Mouse (Mus musculus): ENCODE measurements at regions not wholly inside any gene's neighbourhood (a gene's known extent, or its start where the extent isn't known, plus 50 kb on each side); places are given as distances from the start of the nearest gene placed in this dataset.

DNA sequence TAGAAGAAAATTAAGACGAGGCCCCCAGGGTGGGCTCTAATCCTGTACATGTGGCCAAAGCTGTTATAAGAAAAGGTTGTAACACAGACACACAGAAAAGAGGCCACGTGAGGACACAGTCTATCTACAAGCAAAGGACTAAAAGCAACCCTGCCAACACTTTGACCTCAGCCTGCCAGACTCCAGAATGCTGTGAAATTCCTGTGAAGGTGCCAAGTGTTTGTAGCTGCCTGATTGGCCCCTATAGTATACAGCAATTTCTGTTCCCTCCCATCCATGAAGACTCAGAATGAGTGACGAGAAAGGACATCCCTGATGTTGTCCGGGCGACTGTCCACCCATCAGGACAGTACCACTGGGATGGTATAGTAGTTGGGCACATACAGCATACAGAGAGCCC is 209.8 kb upstream of the Arid1b start:
- H3K4me3 ChIP-seq (ENCODE audit: insufficient read depth in 1 of 2, low read depth in 1 of 2, low read length in 2 of 2, poor library complexity in 1 of 2, severe bottlenecking in 1 of 2), result no peak overlapping the region
- no peaks in the 10 kb centered on the region for H3K4me1 ChIP-seq (ENCODE audit: control insufficient read depth in 2 of 2, insufficient read depth in 2 of 2, low read length in 2 of 2, poor library complexity in 1 of 2)
- TF ChIP-seq ZC3H11A (IDR thresholded peaks at IDR 0.05; ENCODE audit: borderline replicate concordance, low read depth, low read length) (no peak), MAFK (IDR thresholded peaks at IDR 0.05; ENCODE audit: insufficient read depth, low read depth, low read length) (no peak), ZNF384 (IDR thresholded peaks at IDR 0.05; ENCODE audit: low read depth, low read length) (no peak), CHD2 (IDR thresholded peaks at IDR 0.05; ENCODE audit: low read depth, low read length) (no peak), HCFC1 (IDR thresholded peaks at IDR 0.05; ENCODE audit: borderline replicate concordance, insufficient read depth, low read length) (no peak)
- in situ Hi-C loops (cut with MboI; ENCODE audit: low sequenced_read_pairs in 2 of 2, unreplicated experiment in 2 of 2), result no loop called here
- H3K9ac ChIP-seq (ENCODE audit: insufficient read depth, low read depth, low read length, poor library complexity, severe bottlenecking), result no peak overlapping the region
- H3K36me3 ChIP-seq (ENCODE audit: control insufficient read depth, insufficient read depth, low read length, poor library complexity, severe bottlenecking), result no peaks in the 10 kb centered on the region
- no peaks in the 10 kb centered on the region for H3K9me3 ChIP-seq (ENCODE audit: control insufficient read depth, insufficient read depth, low read depth, low read length)
- no peak overlapping the region for H3K27ac ChIP-seq (ENCODE audit: insufficient read depth, low read depth, low read length, poor library complexity, severe bottlenecking)
- no peak for DNase-seq (ENCODE audit: low read depth, low spot score)

DNA sequence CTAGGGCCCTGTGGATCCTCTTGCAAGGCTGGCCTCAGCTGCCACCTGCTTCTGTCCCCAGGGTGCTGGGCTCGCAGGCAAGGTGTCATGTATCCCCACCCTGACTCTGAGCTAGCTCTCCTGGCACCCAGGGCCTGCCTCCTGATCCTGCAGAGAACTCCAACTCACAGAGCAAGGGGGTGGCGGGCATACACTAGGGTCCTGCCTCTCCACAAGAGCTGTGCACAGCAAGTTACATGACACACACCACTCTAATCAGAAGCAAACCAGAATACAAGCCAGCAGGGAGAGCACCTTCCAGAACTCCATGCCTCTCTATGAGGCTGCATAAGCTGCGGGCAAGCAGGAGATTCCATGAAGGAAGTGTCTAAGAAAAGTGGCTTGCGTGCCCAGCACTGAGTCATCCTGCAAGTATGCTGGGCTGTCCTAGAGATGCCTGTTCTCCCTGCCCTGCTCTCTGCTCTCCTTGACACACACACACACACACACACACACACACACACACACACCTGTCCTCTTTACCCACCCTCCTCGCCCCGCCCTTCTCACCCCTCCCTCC is 208.8 kb upstream of the Arid1b start:
- Histone ChIP-seq H3K27ac (ENCODE audit: insufficient read depth, low read depth, low read length, poor library complexity, severe bottlenecking) (no peak overlapping the region), H3K4me3 (ENCODE audit: insufficient read depth in 1 of 2, low read depth in 1 of 2, low read length in 2 of 2, poor library complexity in 1 of 2, severe bottlenecking in 1 of 2) (no peak overlapping the region), H3K4me1 (ENCODE audit: control insufficient read depth in 2 of 2, insufficient read depth in 2 of 2, low read length in 2 of 2, poor library complexity in 1 of 2) (no peaks in the 10 kb centered on the region), H3K9me3 (ENCODE audit: control insufficient read depth, insufficient read depth, low read depth, low read length) (no peaks in the 10 kb centered on the region), H3K36me3 (ENCODE audit: control insufficient read depth, insufficient read depth, low read length, poor library complexity, severe bottlenecking) (no peaks in the 10 kb centered on the region), H3K9ac (ENCODE audit: insufficient read depth, low read depth, low read length, poor library complexity, severe bottlenecking) (no peak overlapping the region)
- TF ChIP-seq ZNF384 (IDR thresholded peaks at IDR 0.05; ENCODE audit: low read depth, low read length) (no peak), ZC3H11A (IDR thresholded peaks at IDR 0.05; ENCODE audit: borderline replicate concordance, low read depth, low read length) (no peak), CHD2 (IDR thresholded peaks at IDR 0.05; ENCODE audit: low read depth, low read length) (no peak), HCFC1 (IDR thresholded peaks at IDR 0.05; ENCODE audit: borderline replicate concordance, insufficient read depth, low read length) (no peak), MAFK (IDR thresholded peaks at IDR 0.05; ENCODE audit: insufficient read depth, low read depth, low read length) (no peak)
- DNase-seq (ENCODE audit: low read depth, low spot score), result no peak
- in situ Hi-C loops (cut with MboI; ENCODE audit: low sequenced_read_pairs in 2 of 2, unreplicated experiment in 2 of 2), result no loop called here

DNA sequence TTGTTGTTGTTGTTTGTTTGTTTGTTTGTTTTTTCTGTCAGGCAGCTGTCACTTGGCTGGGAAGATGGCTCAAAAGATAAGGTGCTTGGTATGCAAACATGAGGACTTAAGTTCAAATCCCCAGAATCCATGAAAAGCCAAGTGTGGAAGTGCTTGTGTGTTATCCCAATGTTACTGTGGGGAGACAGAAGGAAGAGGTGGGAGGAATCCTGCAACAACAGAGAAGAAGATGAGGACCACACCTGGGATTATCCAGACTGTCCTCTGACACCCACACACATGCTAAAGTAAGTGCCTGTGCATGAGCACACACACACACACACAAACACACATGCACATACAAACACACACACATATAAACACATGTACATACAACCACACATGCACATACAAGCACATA is 207.6 kb upstream of the Arid1b start:
- Histone ChIP-seq H3K4me1 (ENCODE audit: control insufficient read depth in 2 of 2, insufficient read depth in 2 of 2, low read length in 2 of 2, poor library complexity in 1 of 2) (no peaks in the 10 kb centered on the region), H3K27ac (ENCODE audit: insufficient read depth, low read depth, low read length, poor library complexity, severe bottlenecking) (no peak overlapping the region), H3K36me3 (ENCODE audit: control insufficient read depth, insufficient read depth, low read length, poor library complexity, severe bottlenecking) (no peaks in the 10 kb centered on the region), H3K4me3 (ENCODE audit: insufficient read depth in 1 of 2, low read depth in 1 of 2, low read length in 2 of 2, poor library complexity in 1 of 2, severe bottlenecking in 1 of 2) (no peak overlapping the region), H3K9ac (ENCODE audit: insufficient read depth, low read depth, low read length, poor library complexity, severe bottlenecking) (no peak overlapping the region), H3K9me3 (ENCODE audit: control insufficient read depth, insufficient read depth, low read depth, low read length) (no peaks in the 10 kb centered on the region)
- in situ Hi-C loops (cut with MboI; ENCODE audit: low sequenced_read_pairs in 2 of 2, unreplicated experiment in 2 of 2), result no loop called here
- TF ChIP-seq ZC3H11A (IDR thresholded peaks at IDR 0.05; ENCODE audit: borderline replicate concordance, low read depth, low read length), result no peak
- no peak for DNase-seq (ENCODE audit: low read depth, low spot score)

DNA sequence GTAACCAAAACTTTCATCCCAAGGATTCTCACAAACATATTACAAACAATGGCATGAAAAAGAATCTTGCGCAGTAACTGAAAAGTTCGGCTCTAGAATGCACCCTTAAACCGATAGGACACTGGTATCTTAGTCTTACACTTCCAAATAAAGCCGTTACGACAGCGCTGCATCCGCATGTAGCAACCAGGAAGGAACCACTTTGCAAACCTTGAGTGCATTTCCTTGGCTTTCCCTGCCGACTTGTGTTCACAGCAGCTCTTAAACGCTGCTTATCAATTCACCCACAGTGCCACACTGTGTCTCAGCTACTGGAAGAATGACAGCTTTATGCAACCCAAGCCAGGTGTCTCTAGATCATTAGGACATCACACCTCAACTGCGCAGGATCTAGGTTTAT is 202.3 kb upstream of the Arid1b start:
- no peaks in the 10 kb centered on the region for H3K9me3 ChIP-seq (ENCODE audit: control insufficient read depth, insufficient read depth, low read depth, low read length)
- no peak for DNase-seq (ENCODE audit: low read depth, low spot score)
- H3K4me3 ChIP-seq (ENCODE audit: insufficient read depth in 1 of 2, low read depth in 1 of 2, low read length in 2 of 2, poor library complexity in 1 of 2, severe bottlenecking in 1 of 2), result no peak overlapping the region
- in situ Hi-C loops (cut with MboI; ENCODE audit: low sequenced_read_pairs in 2 of 2, unreplicated experiment in 2 of 2), result no loop called here
- H3K9ac ChIP-seq (ENCODE audit: insufficient read depth, low read depth, low read length, poor library complexity, severe bottlenecking), result no peak overlapping the region
- no peaks in the 10 kb centered on the region for H3K4me1 ChIP-seq (ENCODE audit: control insufficient read depth in 2 of 2, insufficient read depth in 2 of 2, low read length in 2 of 2, poor library complexity in 1 of 2)
- H3K27ac ChIP-seq (ENCODE audit: insufficient read depth, low read depth, low read length, poor library complexity, severe bottlenecking), result no peak overlapping the region
- H3K36me3 ChIP-seq (ENCODE audit: control insufficient read depth, insufficient read depth, low read length, poor library complexity, severe bottlenecking), result no peaks in the 10 kb centered on the region
- no peak for TF ChIP-seq ZC3H11A (IDR thresholded peaks at IDR 0.05; ENCODE audit: borderline replicate concordance, low read depth, low read length)

DNA sequence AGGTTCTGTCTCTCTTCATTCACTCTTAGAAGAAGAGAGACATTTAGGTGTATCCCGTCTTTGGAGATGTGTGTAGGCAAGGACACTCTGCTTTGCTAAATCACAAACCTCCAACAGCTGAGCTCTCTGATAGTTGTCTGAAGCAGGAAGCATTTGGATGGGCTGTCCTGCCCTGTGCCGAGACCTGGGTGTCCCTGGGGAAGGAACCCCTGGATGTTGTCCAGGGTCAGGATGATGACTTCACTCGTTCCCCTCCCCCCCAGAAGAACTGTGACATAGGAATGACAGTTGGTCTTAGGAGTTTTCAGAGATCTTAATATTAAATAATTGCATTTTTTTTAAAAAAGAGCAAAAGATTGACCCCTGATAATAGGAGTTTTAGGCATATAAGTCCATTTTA is 197.9 kb upstream of the Arid1b start:
- Histone ChIP-seq H3K4me3 (ENCODE audit: insufficient read depth in 1 of 2, low read depth in 1 of 2, low read length in 2 of 2, poor library complexity in 1 of 2, severe bottlenecking in 1 of 2) (no peak overlapping the region), H3K9ac (ENCODE audit: insufficient read depth, low read depth, low read length, poor library complexity, severe bottlenecking) (no peak overlapping the region), H3K36me3 (ENCODE audit: control insufficient read depth, insufficient read depth, low read length, poor library complexity, severe bottlenecking) (no peaks in the 10 kb centered on the region), H3K9me3 (ENCODE audit: control insufficient read depth, insufficient read depth, low read depth, low read length) (no peaks in the 10 kb centered on the region), H3K4me1 (ENCODE audit: control insufficient read depth in 2 of 2, insufficient read depth in 2 of 2, low read length in 2 of 2, poor library complexity in 1 of 2) (no peaks in the 10 kb centered on the region), H3K27ac (ENCODE audit: insufficient read depth, low read depth, low read length, poor library complexity, severe bottlenecking) (no peak overlapping the region)
- no peak for DNase-seq (ENCODE audit: low read depth, low spot score)
- no peak for TF ChIP-seq HCFC1 (IDR thresholded peaks at IDR 0.05; ENCODE audit: borderline replicate concordance, insufficient read depth, low read length)
- no peak for TF ChIP-seq MAFK (IDR thresholded peaks at IDR 0.05; ENCODE audit: insufficient read depth, low read depth, low read length)
- no peak for TF ChIP-seq ZNF384 (IDR thresholded peaks at IDR 0.05; ENCODE audit: low read depth, low read length)
- no peak for TF ChIP-seq CHD2 (IDR thresholded peaks at IDR 0.05; ENCODE audit: low read depth, low read length)
- TF ChIP-seq ZC3H11A (IDR thresholded peaks at IDR 0.05; ENCODE audit: borderline replicate concordance, low read depth, low read length), result no peak
- in situ Hi-C loops (cut with MboI; ENCODE audit: low sequenced_read_pairs in 2 of 2, unreplicated experiment in 2 of 2), result no loop called here

Measured in ES-E14 (cell line).